Mouse (Mus musculus) testis, adult 10 weeks (tissue): ENCODE results near the gene Gm4907. TPM values are rescaled to one million over a fixed set of nuclear protein-coding genes. Genes with fewer than 3 reads are reported as not detected.

Source experiments
- polyA plus RNA-seq: library from polyadenylated mRNA; stranded (reverse); fragments of 350-450 nt; fragmentation: Illumina TruSeq; extraction: RNeasy Lipid Tissue Mini Kit (QIAGEN cat#74804); gene quantifications from one replicate; pipeline ENCODE4 v1.2.3, GENCODE M21; 2014; ENCODE audit warnings: low read depth, low replicate concordance

Gene Gm4907
- 40.2 TPM for polyA plus RNA-seq

DNA sequence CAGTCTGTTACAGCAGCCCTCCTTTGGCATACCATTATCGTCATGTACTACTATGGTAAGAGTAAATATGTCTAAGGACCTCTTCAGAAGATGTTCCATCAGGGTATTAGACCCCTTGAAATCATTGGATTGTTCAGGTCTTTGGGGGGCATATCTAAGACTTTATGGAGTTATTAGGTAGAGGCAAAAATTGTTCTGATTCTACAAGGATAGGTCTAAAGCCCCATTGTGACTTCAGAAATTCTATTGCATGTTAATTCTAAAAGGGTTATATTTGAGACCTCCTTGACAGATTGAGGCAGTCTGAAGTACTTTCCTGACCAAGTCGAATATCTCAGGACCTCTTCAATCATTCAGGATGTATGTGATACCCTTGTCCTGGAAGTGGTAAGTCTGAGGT is at the start of gene Gm4907:
Gene Gm4907, plus strand, starts transcription at position 301 of the 400 bp plus-strand sequence.

Other genes with a start within 250 kb of the Gm4907 start
- gene Wdr44, start 189.5 kb upstream of the Gm4907 start, polyA plus RNA-seq: 5.4 TPM
- gene Gm4985, start 76.4 kb downstream of the Gm4907 start, polyA plus RNA-seq: 38.8 TPM